Mouse (Mus musculus) lung, adult 10 weeks (tissue): ENCODE results near the gene Bsn. TPM values are rescaled to one million over a fixed set of nuclear protein-coding genes. Genes with fewer than 3 reads are reported as not detected.

Experiments
- polyA plus RNA-seq: library from polyadenylated mRNA; stranded (reverse); fragments of 350-450 nt; fragmentation: Illumina TruSeq; extraction: RNeasy Lipid Tissue Mini Kit (QIAGEN cat#74804); gene quantifications from one replicate; pipeline ENCODE4 v1.2.3, GENCODE M21; 2014; ENCODE audit warnings: low read depth, low replicate concordance; ENCODE audit not compliant: insufficient read depth

Bsn gene
- polyA plus RNA-seq = 0.09 TPM

GRCm38 (mm10) chr9:108189787-108190679 lies at the start of gene Bsn:
TSS of gene Bsn (minus strand) at chr9:108190384.

GRCm38 (mm10) chr9:108094184-108094941 lies 95.8 kb downstream of the Bsn start, which contains the start of gene Apeh:
TSS of gene Apeh (minus strand) at chr9:108094606.

DNA sequence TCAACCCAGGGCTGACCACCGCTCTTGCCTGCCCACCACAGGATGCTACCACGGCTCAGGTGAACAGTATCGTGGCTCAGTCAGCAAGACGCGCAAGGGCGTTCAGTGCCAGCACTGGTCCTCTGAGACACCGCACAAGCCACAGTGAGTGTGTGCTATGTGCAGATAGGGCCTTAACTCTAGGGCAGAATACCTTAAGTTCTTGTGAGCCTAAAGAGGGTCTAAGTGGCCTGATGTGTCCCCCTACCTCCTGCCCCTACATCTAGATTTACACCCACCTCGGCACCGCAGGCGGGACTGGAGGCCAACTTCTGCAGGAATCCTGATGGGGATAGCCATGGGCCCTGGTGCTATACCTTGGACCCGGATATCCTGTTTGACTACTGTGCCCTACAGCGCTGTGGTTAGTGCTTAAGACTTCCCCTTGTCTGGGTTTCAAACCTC lies 107.2 kb downstream of the Bsn start, which contains the start of gene Rnf123:
Gene Rnf123, minus strand, starts transcription at position 359 of the 444 bp plus-strand sequence.

GRCm38 (mm10) chr9:108080168-108080567 lies 110.0 kb downstream of the Bsn start, which contains the start of gene Mst1:
TSS of gene Mst1 (plus strand) at chr9:108080436.

GRCm38 (mm10) chr9:108052885-108053664 lies 137.1 kb downstream of the Bsn start, which contains the start of gene Amigo3:
TSS of gene Amigo3 (plus strand) at chr9:108053159.

DNA sequence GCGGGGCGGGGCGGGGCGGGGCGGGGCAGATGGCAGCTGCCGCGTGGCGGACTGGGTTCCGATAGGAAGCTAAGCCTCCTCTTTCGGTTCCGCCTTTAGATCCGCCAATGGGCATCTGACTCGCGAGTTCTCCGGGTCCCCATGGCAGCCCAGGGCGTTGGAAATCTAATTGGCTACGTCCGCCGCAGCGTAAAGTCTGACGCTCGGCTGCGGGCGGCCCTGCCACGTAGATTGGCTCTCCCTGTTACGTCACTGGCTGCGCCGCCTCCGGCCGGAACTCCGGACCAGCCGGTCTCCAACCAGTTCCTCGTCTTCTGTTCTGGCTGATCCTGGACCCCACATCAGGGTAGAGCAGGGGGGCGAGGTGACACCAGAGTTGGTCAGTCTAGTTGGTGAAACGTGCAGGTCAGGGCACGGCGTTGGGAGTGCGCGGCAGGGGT lies 141.1 kb downstream of the Bsn start, which contains the start of gene Gmppb:
Gene Gmppb, plus strand, starts transcription at position 227 of the 440 bp plus-strand sequence.

Other genes starting within 250 kb of the Bsn start
- 0.48 TPM for gene Traip, start 240.2 kb downstream of the Bsn start, polyA plus RNA-seq
- 37.7 TPM for gene Uba7, start 214.9 kb downstream of the Bsn start, polyA plus RNA-seq
- gene Gm20661, start 207.3 kb downstream of the Bsn start, polyA plus RNA-seq = 1.2 TPM
- gene Inka1, start 204.5 kb downstream of the Bsn start, polyA plus RNA-seq = 11.7 TPM
- gene Cdhr4, start 197.9 kb downstream of the Bsn start, polyA plus RNA-seq = 28.6 TPM
- 0.69 TPM for gene Gm20662, start 194.0 kb downstream of the Bsn start, polyA plus RNA-seq
- 38.8 TPM for gene Ip6k1, start 187.9 kb downstream of the Bsn start, polyA plus RNA-seq
- 29.0 TPM for gene Gmppb, start 141.1 kb downstream of the Bsn start, polyA plus RNA-seq
- 0.90 TPM for gene Amigo3, start 137.2 kb downstream of the Bsn start, polyA plus RNA-seq
- 0.99 TPM for gene Mst1, start 109.9 kb downstream of the Bsn start, polyA plus RNA-seq
- gene Rnf123, start 107.0 kb downstream of the Bsn start, polyA plus RNA-seq = 18.4 TPM
- 37.5 TPM for gene Apeh, start 95.8 kb downstream of the Bsn start, polyA plus RNA-seq
- 48.3 TPM for gene Dag1, start 73.6 kb upstream of the Bsn start, polyA plus RNA-seq
- gene Nicn1, start 100.0 kb upstream of the Bsn start, polyA plus RNA-seq = 14.1 TPM
- 5.4 TPM for gene Amt, start 106.5 kb upstream of the Bsn start, polyA plus RNA-seq
- gene Rhoa, start 115.7 kb upstream of the Bsn start, polyA plus RNA-seq = 388 TPM
- gene Tcta, start 115.8 kb upstream of the Bsn start, polyA plus RNA-seq = 63.8 TPM
- gene Gpx1, start 148.5 kb upstream of the Bsn start, polyA plus RNA-seq = 781 TPM
- gene Usp4, start 157.5 kb upstream of the Bsn start, polyA plus RNA-seq = 62.5 TPM
- gene 1700102P08Rik, start 202.4 kb upstream of the Bsn start, polyA plus RNA-seq = 0.82 TPM
- gene Ccdc36, start 238.1 kb upstream of the Bsn start, polyA plus RNA-seq = not detected
- gene BC048562, start 246.1 kb upstream of the Bsn start, polyA plus RNA-seq = not detected